Mouse (Mus musculus) testis, adult 10 weeks (tissue): ENCODE results near the gene Lztr1. TPM values are rescaled to one million over a fixed set of nuclear protein-coding genes. Genes with fewer than 3 reads are reported as not detected.

Experiments
- polyA plus RNA-seq: library from polyadenylated mRNA; stranded (reverse); fragments of 350-450 nt; fragmentation: Illumina TruSeq; extraction: RNeasy Lipid Tissue Mini Kit (QIAGEN cat#74804); gene quantifications from one replicate; pipeline ENCODE4 v1.2.3, GENCODE M21; 2014; ENCODE audit warnings: low read depth, low replicate concordance

Lztr1 gene
- 7.8 TPM for polyA plus RNA-seq

GRCm38 (mm10) chr16:17508546-17509239 lies at the start of gene Lztr1:
Lztr1 (plus strand) TSS chr16:17508688.

GRCm38 (mm10) chr16:17489469-17490111 lies 18.9 kb upstream of the Lztr1 start, which contains the start of gene Aifm3:
Aifm3 (plus strand) TSS chr16:17489611.

GRCm38 (mm10) chr16:17530640-17531288 lies 22.3 kb downstream of the Lztr1 start, which contains the start of gene Thap7:
Thap7 (minus strand) TSS chr16:17531136.

GRCm38 (mm10) chr16:17561128-17561750 lies 52.8 kb downstream of the Lztr1 start, which contains the start of gene Lrrc74b:
Lrrc74b (minus strand) TSS chr16:17561247.

GRCm38 (mm10) chr16:17561751-17562208 lies 53.3 kb downstream of the Lztr1 start, which contains the start of gene P2rx6:
P2rx6 (plus strand) TSS chr16:17561885.

Other genes starting within 250 kb of the Lztr1 start
- gene Tmem191c, start 232.6 kb upstream of the Lztr1 start, polyA plus RNA-seq = 1.1 TPM
- 0.10 TPM for gene Serpind1, start 177.3 kb upstream of the Lztr1 start, polyA plus RNA-seq
- gene Snap29, start 102.7 kb upstream of the Lztr1 start, polyA plus RNA-seq = 51.2 TPM
- gene Pi4ka, start 102.4 kb upstream of the Lztr1 start, polyA plus RNA-seq = 39.1 TPM
- gene Crkl, start 56.7 kb upstream of the Lztr1 start, polyA plus RNA-seq = 9.1 TPM
- 0.34 TPM for gene Aifm3, start 19.1 kb upstream of the Lztr1 start, polyA plus RNA-seq
- gene Thap7, start 22.4 kb downstream of the Lztr1 start, polyA plus RNA-seq = 3.6 TPM
- 0.31 TPM for gene Lrrc74b, start 52.6 kb downstream of the Lztr1 start, polyA plus RNA-seq
- gene P2rx6, start 53.2 kb downstream of the Lztr1 start, polyA plus RNA-seq = 0.21 TPM
- gene Slc7a4, start 74.5 kb downstream of the Lztr1 start, polyA plus RNA-seq = 0.81 TPM
- gene Smpd4, start 110.7 kb downstream of the Lztr1 start, polyA plus RNA-seq = 70.4 TPM
- gene Ccdc74a, start 137.8 kb downstream of the Lztr1 start, polyA plus RNA-seq = 18.4 TPM
- gene Med15, start 224.2 kb downstream of the Lztr1 start, polyA plus RNA-seq = 9.5 TPM